Mouse (Mus musculus) limb, embryonic 15.5 days (tissue): ENCODE measurements around the gene Ccdc17. TPM values are rescaled to one million over a fixed set of nuclear protein-coding genes. Genes with fewer than 3 reads are reported as not detected.

Experiments
- polyA plus RNA-seq: library from polyadenylated mRNA; unstranded; fragments of >200 nt; fragmentation: Nextera tagmentation; extraction: Ambion mirVana; gene quantifications from 2 replicates; pipeline ENCODE4 v1.2.1, GENCODE M21; 2015

Ccdc17 gene
- polyA plus RNA-seq, 1 experiment from 2014 or later: 3.6 TPM

Other genes with a start within 250 kb of the Ccdc17 start
- 12.1 and 12.3 TPM in 2 replicates for gene Mast2, start 132.5 kb upstream of the Ccdc17 start, polyA plus RNA-seq
- gene Ipp, start 89.1 kb upstream of the Ccdc17 start, polyA plus RNA-seq: 13.1 and 13.2 TPM in 2 replicates
- 20.9 and 22.2 TPM in 2 replicates for gene Tmem69, start 40.7 kb upstream of the Ccdc17 start, polyA plus RNA-seq
- gene Gpbp1l1, start 39.0 kb upstream of the Ccdc17 start, polyA plus RNA-seq: 26.0 and 30.2 TPM in 2 replicates
- 102 and 107 TPM in 2 replicates for gene Nasp, start 31.3 kb downstream of the Ccdc17 start, polyA plus RNA-seq
- gene Akr1a1, start 55.0 kb downstream of the Ccdc17 start, polyA plus RNA-seq: 780 and 816 TPM in 2 replicates
- gene Prdx1, start 88.9 kb downstream of the Ccdc17 start, polyA plus RNA-seq: 1,116 and 1,127 TPM in 2 replicates
- gene Mmachc, start 111.8 kb downstream of the Ccdc17 start, polyA plus RNA-seq: 19.6 and 21.4 TPM in 2 replicates
- gene Ccdc163, start 111.9 kb downstream of the Ccdc17 start, polyA plus RNA-seq: 18.8 and 20.7 TPM in 2 replicates
- 7.6 and 7.8 TPM in 2 replicates for gene Tesk2, start 124.3 kb downstream of the Ccdc17 start, polyA plus RNA-seq
- gene Toe1, start 211.0 kb downstream of the Ccdc17 start, polyA plus RNA-seq: 36.8 and 37.3 TPM in 2 replicates
- gene Mutyh, start 211.1 kb downstream of the Ccdc17 start, polyA plus RNA-seq: 13.2 and 13.3 TPM in 2 replicates
- gene Hpdl, start 225.1 kb downstream of the Ccdc17 start, polyA plus RNA-seq: 0.56 and 0.68 TPM in 2 replicates